18 mouse cellular contexts compared by ENCODE assay signal in the genomic region with DNA sequence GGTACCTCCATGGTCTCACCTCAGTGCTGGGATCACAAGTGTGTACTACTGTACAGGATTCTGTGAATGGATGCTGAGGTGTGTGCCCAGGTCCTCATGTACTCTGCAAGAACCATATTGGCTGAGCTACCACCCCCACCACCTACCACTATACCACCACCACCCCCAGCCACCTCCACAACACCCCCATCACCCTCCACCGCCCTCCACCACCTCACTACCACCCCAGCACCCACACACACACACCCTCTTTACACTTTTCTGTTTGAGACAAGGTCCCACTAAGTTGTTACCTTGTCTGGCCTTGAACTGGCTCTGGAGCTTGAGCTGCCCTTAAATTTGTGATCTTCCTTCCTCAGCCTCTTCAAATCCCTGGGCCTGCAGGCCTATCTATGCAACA.
DNase-seq lines count a peak whose midpoint lies in the region; TF ChIP-seq lines count a peak whose summit lies in the region.
"Had no signal": no experiment of that assay in that cellular context is flagged by ENCODE, and none has a peak within 500 bp of the region (broad histone marks: within the 10 kb centered on the region; RNA-seq: fewer than 3 reads in every experiment).

No protein-coding gene starts in this region.

- H3K27me3 ChIP-seq in thymus, adult 2 months (ENCODE audit: control insufficient read depth, insufficient read depth, low read length) = no peaks in the 10 kb centered on the region
- H3K27me3 ChIP-seq in midbrain, embryonic 10.5 days (ENCODE audit: low read depth, poor library complexity, severe bottlenecking) = no peaks in the 10 kb centered on the region
- H3K27me3 ChIP-seq: CH12.LX; embryonic facial prominence, embryonic 12.5 days; kidney, embryonic 15.5 days; neural tube, embryonic 12.5 days had no signal

- WGBS in thymus, adult 2 months = 100% methylated on average over 1 of the region's 1 CpGs
- WGBS in midbrain, embryonic 10.5 days = 61% methylated on average over 1 of the region's 1 CpGs
- 86% methylated on average over 1 of the region's 1 CpGs for WGBS in olfactory bulb, adult 2 months

- H3K27ac ChIP-seq in thymus, adult 2 months (ENCODE audit: control insufficient read depth, insufficient read depth, low read length) = peak overlapping the region; percentile 95
- peak overlapping the region; percentile 49 for H3K27ac ChIP-seq in midbrain, embryonic 10.5 days (replicated peaks)
- H3K27ac ChIP-seq in olfactory bulb, adult 2 months (ENCODE audit: insufficient read depth, low read depth, low read length) = peak overlapping the region; percentile 96
- H3K27ac ChIP-seq: embryonic facial prominence, embryonic 12.5 days; kidney, embryonic 15.5 days; liver, embryonic 12.5 days; macrophage; neural tube, embryonic 12.5 days had no signal

- H3K9me3 ChIP-seq in midbrain, embryonic 10.5 days (replicated peaks) = no peaks in the 10 kb centered on the region
- H3K9me3 ChIP-seq: embryonic facial prominence, embryonic 12.5 days; kidney, embryonic 15.5 days; liver, embryonic 12.5 days; neural tube, embryonic 12.5 days had no signal

- no peak overlapping the region for H3K4me3 ChIP-seq in thymus, adult 2 months (ENCODE audit: control insufficient read depth, insufficient read depth, low read length)
- no peak overlapping the region for H3K4me3 ChIP-seq in midbrain, embryonic 10.5 days
- H3K4me3 ChIP-seq in olfactory bulb, adult 2 months (ENCODE audit: insufficient read depth, low read depth, low read length) = no peak overlapping the region
- H3K4me3 ChIP-seq: embryonic facial prominence, embryonic 12.5 days; kidney, embryonic 15.5 days; liver, embryonic 12.5 days; neural tube, embryonic 12.5 days had no signal

- peaks cover 47% of the 10 kb centered on the region for H3K4me1 ChIP-seq in thymus, adult 2 months (replicated peaks; ENCODE audit: control insufficient read depth, insufficient read depth, low read length)
- peaks cover 20% of the 10 kb centered on the region for H3K4me1 ChIP-seq in midbrain, embryonic 10.5 days
- peaks cover 31% of the 10 kb centered on the region for H3K4me1 ChIP-seq in olfactory bulb, adult 2 months (ENCODE audit: control insufficient read depth, insufficient read depth, low read length)
- H3K4me1 ChIP-seq: kidney, embryonic 15.5 days; liver, embryonic 12.5 days had no signal

- TF ChIP-seq POLR2A in thymus, adult 2 months (IDR thresholded peaks at IDR 0.05; ENCODE audit: control insufficient read depth, extremely low read depth, insufficient read depth, low read length, poor library complexity) = no peak
- TF ChIP-seq POLR2A in olfactory bulb, adult 2 months (IDR thresholded peaks at IDR 0.05; ENCODE audit: insufficient read depth, low read depth, low read length) = no peak

- no peaks in the 10 kb centered on the region for H3K36me3 ChIP-seq in thymus, adult 2 months (ENCODE audit: control insufficient read depth, insufficient read depth, low read length)
- H3K36me3 ChIP-seq in midbrain, embryonic 10.5 days = no peaks in the 10 kb centered on the region
- H3K36me3 ChIP-seq: embryonic facial prominence, embryonic 12.5 days; kidney, embryonic 15.5 days; liver, embryonic 12.5 days; neural tube, embryonic 12.5 days had no signal

- DNase-seq in heart, adult 11 months = peak; percentile 66
- no peak for DNase-seq in heart, adult 18-20 months
- no peak for DNase-seq in thymus, adult 2 months
- DNase-seq in thymus, postnatal 25 days = no peak
- DNase-seq in midbrain, embryonic 10.5 days (ENCODE audit: low spot score) = no peak
- no peak for DNase-seq in heart, adult 9 months (ENCODE audit: low spot score in 2 of 2)
- DNase-seq in adrenal gland, postnatal 25 days = no peak
- DNase-seq: adrenal gland, adult 2 months; cerebellum, adult 11-12 months; layer of hippocampus, postnatal 36 days; lung, embryonic 14.5 days had no signal

- TF ChIP-seq CTCF in thymus, adult 2 months (IDR thresholded peaks at IDR 0.05; ENCODE audit: borderline replicate concordance, control insufficient read depth, extremely low read depth, insufficient read depth, low read length, poor library complexity) = no peak
- no peak for TF ChIP-seq CTCF in olfactory bulb, adult 2 months (IDR thresholded peaks at IDR 0.05; ENCODE audit: insufficient read depth, low read depth, low read length)
